Mouse (Mus musculus): ENCODE measurements at regions not wholly inside any gene's neighbourhood (a gene's known extent, or its start where the extent isn't known, plus 50 kb on each side); places are given as distances from the start of the nearest gene placed in this dataset.

GRCm38 (mm10) chr14:86443921-86444835, 696.9 kb downstream of the Diaph3 start:
- no peak for DNase-seq

DNA sequence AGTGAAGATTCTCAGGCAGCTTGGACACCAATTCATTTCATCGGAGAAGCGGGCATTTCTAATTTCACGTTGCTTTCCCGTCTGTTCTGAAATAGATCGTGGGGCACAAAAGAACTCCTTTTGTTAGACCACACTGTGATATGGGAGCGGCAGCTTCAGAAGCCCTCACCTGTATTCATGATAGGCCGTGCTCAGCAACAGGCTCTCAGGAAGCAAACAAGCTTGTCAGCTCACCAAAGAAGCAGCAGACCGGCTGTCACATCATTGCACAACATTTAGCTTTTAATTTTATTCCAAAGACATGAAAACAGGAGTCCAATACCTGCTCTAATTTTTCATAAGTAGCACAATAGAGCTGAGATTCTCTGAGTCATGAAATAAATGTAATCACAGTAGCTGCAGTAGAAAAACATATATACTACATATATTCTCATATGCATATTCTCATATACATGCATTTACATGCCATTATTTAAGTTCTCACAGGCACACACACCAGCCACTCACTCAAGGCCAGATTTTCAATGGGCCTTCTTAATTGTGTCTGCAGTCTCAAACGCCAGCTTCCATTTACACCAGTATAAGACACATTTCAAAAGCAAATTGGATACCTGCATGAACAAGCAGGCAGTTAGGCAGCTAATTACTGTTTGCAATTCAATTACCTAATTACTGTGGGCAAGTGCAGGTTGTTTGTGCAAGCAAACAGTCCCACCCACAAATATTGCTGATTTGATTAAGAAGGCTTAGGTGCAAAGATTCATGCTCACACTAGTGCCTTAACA, 698.9 kb downstream of the Diaph3 start:
- no peak for DNase-seq

DNA sequence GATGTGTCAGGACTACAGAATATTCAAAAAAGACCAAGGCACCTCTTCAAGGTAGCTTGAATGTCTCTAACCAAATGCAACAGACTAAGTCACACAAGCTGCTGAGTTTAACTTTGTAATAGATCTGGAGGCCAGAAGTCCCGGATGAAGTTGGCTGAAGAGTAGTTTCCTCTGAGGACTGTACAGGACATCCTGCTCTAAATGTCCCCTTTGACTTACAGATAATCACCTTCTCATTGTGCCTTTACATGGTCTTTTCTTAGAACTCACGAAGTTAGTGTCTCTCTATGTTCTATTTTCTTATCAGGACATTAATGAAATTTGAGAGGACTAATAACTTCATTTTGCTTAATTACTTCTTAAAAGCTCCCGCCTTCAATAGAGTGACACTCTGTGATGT, 703.7 kb downstream of the Diaph3 start:
- no peak for DNase-seq

DNA sequence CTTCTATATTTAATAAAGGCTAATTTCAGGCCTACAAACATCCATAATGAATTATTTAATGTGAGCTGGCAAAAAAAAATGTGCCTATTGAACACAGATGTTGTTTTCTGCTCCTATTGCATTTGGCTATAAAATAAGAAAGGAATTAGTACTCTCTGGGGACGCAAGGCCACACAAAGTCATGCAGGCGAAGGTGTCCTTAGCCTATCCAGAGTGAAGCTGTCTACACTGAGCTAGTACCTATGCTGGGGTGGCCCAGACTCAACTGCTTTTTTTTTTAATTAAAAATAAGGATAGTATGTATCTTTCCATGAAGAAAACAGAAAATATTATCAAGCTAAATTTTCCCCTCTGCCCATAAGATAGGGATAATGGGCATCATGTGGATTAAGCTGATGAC, 705.7 kb downstream of the Diaph3 start:
- no peak for DNase-seq

GRCm38 (mm10) chr14:86431215-86431816, 709.7 kb downstream of the Diaph3 start:
- DNase-seq: no peak

DNA sequence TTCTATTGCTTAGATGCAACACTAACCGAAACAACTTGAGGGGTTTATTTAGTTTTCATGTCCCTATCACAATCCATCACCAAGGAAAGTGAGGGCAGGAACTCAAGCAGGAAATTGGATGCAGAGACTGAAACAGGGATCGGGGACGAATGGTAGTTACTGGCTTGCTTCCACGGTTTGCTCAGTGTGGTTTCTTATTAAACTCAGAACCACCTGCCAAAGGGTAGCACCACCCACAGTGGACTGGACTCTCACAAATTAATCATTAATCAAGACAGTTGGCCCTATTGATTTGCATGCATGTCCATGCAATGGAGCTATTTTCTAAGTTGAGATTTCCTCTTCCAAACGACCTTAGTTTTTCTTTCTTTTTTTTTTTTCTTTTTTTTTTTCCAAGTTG, 719.2 kb downstream of the Diaph3 start:
- DNase-seq: no peak

DNA sequence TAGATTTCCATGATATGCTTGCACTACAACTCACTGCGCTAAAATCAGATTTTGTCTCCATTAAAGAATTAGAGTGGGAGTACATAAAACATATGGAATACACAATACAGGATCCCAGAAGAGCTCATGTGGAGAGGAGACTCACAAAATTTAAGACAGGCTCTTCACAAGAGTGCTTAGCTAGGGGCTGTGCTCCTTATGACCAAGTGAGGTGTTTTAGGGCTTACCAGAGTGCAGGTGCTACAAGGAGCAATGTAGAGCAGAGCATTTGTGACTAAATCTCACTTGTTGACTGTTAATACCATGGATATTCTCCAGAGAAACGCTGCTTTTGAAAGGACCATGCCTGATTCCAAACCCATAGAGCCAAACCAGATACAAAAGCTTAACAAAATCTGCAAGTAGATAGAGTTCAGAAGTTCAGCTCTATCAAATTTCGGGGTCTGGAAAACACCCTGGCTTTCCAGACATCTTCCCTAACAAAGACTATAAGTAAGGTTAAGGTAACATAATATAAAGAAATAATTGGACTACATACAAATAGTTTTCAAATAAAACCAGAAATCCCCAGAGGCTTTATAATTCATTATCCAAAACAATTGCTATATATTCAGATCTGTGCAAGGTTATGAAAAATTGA, 721.0 kb downstream of the Diaph3 start:
- DNase-seq: no peak

DNA sequence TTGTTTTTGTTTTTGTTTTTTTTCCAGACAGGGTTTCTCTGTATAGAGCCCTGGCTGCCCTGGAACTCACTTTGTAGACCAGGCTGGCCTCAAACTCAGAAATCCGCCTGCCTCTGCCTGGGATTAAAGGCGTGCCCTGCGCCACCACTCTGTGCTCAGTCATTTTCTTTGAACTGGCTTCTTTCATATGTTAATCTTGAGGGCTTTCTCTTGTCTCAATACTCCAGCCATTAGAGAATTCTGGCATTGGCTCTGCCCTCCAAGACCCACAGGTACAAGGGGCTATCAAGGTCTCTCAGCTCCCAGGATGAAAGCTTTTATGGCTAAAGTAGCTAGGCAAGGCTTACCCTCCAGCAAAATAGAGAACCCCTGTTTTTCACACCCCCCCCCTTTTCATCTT, 744.2 kb downstream of the Diaph3 start:
- no peak for DNase-seq

DNA sequence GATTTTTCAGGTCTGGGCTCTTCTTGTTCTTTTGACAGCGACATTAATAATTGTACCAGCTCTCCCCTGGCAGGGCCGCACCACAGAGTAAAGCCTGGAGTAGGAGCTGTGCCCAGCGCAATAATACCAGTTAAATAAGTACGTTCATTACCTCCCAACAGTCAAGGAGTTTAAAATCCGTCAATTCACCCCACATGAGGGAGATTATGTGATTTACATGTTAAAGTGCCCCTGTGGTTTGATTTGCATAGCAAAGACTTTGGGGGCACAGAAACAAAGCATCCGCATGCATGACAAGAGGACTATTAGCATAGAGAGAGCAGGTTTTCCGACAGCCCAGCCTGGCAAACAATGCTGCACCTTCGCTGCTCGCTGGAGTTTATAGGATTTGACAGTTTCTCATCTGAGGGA, 745.1 kb downstream of the Diaph3 start:
- no peak for DNase-seq

- no peak for DNase-seq
Measured at GRCm38 (mm10) chr14:86395531-86395930, 745.5 kb downstream of the Diaph3 start.

DNA sequence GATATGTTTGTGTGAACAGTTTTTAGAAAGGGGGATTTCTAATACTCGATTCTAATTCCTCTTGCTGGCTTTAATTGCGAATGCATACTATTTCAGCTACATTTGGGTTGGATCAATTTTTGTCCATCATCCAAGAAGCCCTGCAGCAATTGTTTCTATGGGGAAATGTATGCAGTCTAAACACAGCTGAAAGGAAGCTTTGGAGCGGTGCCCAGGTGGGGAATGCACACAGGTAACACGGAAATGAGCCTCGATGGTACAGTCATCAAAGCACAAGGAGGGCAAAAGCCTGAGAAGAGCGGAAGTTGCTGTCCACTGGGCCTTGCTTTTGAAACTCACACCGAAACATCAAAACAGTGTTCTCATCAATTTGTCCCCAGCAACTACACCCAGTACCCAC, 746.0 kb downstream of the Diaph3 start:
- no peak for DNase-seq

- DNase-seq: peak; percentile 37
Measured at GRCm38 (mm10) chr14:86385136-86385535, 755.9 kb downstream of the Diaph3 start.

- no peak for DNase-seq
Measured at GRCm38 (mm10) chr14:86365032-86365431, 776.0 kb downstream of the Diaph3 start.

- DNase-seq: no peak
Measured at GRCm38 (mm10) chr14:86360423-86361059, 780.5 kb downstream of the Diaph3 start.

DNA sequence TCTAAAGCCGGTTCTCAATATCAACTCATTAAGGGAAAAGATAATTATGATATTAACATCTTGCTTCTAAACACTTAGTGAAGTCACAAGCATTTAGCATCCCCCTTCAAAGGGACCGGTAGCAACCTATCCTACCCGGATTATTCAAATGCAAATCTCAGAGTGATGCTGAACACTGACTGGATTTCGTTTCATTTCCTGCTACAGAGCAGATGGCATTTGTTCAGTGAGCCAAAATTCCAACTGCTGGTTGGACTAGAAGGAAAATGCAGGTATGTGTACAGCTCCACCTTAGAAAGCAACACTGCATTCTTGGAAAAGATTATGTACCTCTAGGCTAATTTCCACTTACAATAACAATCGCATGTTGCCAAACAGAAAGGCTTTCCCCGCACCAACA, 782.5 kb downstream of the Diaph3 start:
- no peak for DNase-seq

DNA sequence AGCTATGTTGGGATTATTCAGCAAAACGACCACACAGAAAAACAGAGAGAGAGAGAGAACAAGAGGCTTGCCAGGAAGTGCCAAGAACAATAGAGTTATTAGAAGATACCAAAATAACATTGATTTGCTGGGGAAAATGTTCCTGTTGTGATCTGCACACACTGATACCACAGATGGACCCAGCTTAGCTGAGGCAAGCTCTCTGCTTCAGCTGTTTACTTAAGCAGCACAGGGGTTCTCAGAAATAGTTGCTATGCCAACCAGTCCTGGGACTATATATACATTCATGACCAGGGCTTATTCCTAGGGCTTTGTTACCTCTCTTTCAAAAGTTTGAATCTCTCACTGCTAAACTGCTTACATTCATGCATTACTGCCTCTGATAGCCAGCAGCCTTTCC, 790.5 kb downstream of the Diaph3 start:
- DNase-seq: no peak

GRCm38 (mm10) chr14:86339007-86339406, 802.0 kb downstream of the Diaph3 start:
- no peak for DNase-seq

- DNase-seq: no peak
Measured at GRCm38 (mm10) chr14:86337052-86337451, 804.0 kb downstream of the Diaph3 start.

DNA sequence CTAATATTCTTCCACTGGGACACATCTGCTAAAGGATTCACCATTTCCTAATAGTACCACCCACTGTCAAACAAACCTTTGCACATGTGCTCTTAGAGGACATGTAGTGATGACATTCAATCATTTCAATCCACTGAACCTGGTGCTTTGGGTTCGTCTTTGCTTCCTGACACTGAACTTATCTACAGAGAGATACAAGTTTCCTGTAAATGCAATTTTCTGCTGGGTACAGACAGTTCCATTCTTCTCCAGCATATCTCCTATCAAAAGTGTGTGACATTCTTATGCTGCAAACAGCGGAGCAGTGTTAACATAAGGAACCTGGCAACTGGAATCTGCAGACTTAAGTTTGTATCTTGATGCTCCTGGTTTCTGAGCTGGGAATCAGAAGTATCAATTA, 805.8 kb downstream of the Diaph3 start:
- no peak for DNase-seq

- no peak for DNase-seq
Measured at GRCm38 (mm10) chr14:86329176-86329575, 811.9 kb downstream of the Diaph3 start.

DNA sequence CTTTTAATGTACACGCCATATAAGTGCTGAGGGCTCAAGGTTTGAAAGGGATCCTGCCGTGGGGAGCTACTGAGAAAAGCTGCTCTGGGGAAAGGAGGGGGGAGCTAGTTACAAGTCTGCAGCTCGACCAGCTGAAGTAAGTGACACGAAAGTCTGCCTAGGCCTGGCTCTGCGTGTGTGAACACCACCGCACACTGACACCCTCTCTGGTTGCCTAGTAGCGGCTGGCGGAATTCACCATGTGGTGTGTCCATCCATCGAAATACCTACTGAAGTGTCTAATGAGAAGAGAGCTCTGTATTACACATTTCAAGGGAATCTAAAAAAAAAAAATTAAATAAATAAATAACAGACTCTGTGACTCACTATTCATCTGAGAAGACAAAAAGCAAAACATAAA, 813.4 kb downstream of the Diaph3 start:
- DNase-seq: no peak

GRCm38 (mm10) chr14:86322365-86322764, 818.7 kb downstream of the Diaph3 start:
- DNase-seq: peak; percentile 9

Data from adrenal gland, postnatal 10 days (tissue).